Mouse (Mus musculus): ENCODE measurements around the gene Zranb2. TPM values are rescaled to one million over a fixed set of nuclear protein-coding genes. Genes with fewer than 3 reads are reported as not detected.

The Zranb2 gene
- polyA plus RNA-seq, 1 experiment from 2014 or later, result 53.3 TPM

DNA sequence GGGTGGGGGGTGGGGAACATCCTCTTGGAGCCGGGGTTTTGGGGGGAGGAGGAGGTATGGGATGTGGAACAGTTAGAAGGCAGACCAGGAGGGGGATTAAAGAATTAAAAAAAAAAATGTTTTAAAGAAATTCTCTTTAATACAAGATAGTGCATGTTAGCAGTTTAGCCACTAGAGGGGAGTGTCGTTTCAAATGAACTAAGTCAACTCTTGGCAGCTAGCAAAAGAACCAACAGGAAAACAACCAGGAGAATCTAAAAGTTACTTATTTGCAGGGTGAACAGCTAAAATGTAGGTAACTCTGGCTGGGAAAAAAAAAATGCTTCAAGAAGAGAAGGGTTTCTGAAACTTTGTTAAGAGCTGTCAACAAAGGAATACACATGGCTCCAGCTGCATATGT lies 31.2 kb downstream of the Zranb2 start:
- 5% methylated on average over 2 of the region's 2 CpGs for WGBS
- Histone ChIP-seq H3K27me3 (replicated peaks; ENCODE audit: control insufficient read depth, insufficient read depth, low read length) (peaks cover 25% of the 10 kb centered on the region), H3K9me3 (ENCODE audit: control insufficient read depth) (no peaks in the 10 kb centered on the region), H3K27ac (ENCODE audit: low read depth, low read length) (no peak overlapping the region), H3K4me3 (ENCODE audit: low read depth, low read length) (no peak overlapping the region), H3K4me2 (replicated peaks; ENCODE audit: low read depth) (no peak overlapping the region), H3K9ac (ENCODE audit: low read depth, low read length) (no peak overlapping the region), H3K4me1 (replicated peaks; ENCODE audit: control insufficient read depth, insufficient read depth, low read length) (no peaks in the 10 kb centered on the region), H3K36me3 (ENCODE audit: control insufficient read depth, insufficient read depth) (no peaks in the 10 kb centered on the region)
- ATAC-seq, result no peak
- TF ChIP-seq CTCF (IDR thresholded peaks at IDR 0.05; ENCODE audit: low read depth), result peak; percentile 76

DNA sequence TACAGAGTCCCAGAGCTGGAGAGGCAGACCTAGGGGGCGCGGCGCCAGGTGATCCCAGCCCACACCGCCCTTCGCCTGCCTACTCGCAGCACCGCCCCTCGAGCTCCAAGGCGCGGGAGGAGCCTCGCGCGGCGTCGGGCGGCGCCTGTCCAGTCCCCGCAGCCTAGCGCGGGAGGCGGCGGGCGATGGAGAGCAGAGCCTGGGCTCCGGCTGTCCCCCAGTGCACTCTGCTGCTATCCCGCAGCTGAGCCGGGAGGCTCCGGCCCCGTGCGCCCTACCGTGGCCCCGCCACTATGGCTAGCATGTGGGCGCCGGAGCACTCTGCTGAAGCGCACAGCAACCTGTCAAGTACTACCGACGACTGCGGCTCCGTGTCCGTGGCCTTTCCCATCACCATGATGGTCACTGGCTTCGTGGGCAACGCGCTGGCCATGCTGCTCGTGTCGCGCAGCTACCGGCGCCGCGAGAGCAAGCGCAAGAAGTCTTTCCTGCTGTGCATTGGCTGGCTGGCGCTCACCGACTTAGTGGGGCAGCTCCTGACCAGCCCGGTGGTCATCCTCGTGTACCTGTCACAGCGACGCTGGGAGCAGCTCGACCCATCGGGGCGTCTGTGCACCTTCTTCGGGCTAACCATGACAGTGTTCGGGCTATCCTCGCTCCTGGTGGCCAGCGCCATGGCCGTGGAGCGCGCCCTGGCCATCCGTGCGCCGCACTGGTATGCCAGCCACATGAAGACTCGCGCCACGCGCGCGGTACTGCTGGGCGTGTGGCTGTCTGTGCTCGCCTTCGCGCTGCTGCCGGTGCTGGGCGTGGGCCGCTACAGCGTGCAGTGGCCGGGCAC lies 33.0 kb downstream of the Zranb2 start, which contains the start of gene Ptger3:
Gene Ptger3, plus strand, starts transcription at position 168 of the 841 bp plus-strand sequence.
- Histone ChIP-seq H3K27me3 (replicated peaks; ENCODE audit: control insufficient read depth, insufficient read depth, low read length) (peaks cover 25% of the 10 kb centered on the region), H3K9ac (ENCODE audit: low read depth, low read length) (peak within 1 kb of the TSS; percentile 17; the same call in 1 of the 2 replicates), H3K4me3 (ENCODE audit: low read depth, low read length) (peak within 1 kb of the TSS; percentile 44), H3K27ac (ENCODE audit: low read depth, low read length) (no peak within 1 kb of the TSS), H3K4me2 (replicated peaks; ENCODE audit: low read depth) (peak within 1 kb of the TSS; percentile 73), H3K9me3 (ENCODE audit: control insufficient read depth) (no peaks in the 10 kb centered on the region), H3K36me3 (ENCODE audit: control insufficient read depth, insufficient read depth) (no peaks in the 10 kb centered on the region), H3K4me1 (replicated peaks; ENCODE audit: control insufficient read depth, insufficient read depth, low read length) (no peaks in the 10 kb centered on the region)
- TF ChIP-seq CTCF (IDR thresholded peaks at IDR 0.05; ENCODE audit: low read depth), result 0 out of 2 replicates have a peak, but pooled peaks have one; percentile 24
- ATAC-seq, result 0 out of 2 replicates have a peak, but pooled peaks have one; percentile 42
- WGBS, result under 1% methylated on average over 84 of the region's 84 CpGs

DNA sequence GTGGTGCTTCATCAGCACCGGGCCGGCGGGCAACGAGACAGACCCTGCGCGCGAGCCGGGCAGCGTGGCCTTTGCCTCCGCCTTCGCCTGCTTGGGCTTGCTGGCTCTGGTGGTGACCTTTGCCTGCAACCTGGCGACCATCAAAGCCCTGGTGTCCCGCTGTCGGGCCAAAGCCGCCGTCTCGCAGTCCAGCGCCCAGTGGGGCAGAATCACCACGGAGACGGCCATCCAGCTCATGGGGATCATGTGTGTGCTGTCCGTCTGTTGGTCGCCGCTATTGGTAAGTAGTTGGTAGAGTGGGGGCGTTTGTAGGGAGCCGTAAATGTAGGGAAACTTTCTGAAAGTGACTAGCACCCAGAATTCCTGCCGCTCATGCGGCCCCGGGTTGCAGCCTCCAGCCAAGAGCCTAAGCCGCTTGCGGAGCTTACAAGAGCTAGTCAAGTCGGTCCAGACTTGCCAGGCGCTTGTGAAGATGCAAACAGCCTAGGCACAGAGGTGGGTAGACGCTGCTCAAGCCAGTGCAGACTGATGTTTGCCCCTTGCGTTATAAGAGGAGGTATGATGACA lies 33.7 kb downstream of the Zranb2 start:
- no peak for ATAC-seq
- no peak overlapping the region for H3K27ac ChIP-seq (ENCODE audit: low read depth, low read length)
- H3K4me2 ChIP-seq (replicated peaks; ENCODE audit: low read depth), result peak overlapping the region; percentile 73
- 4% methylated on average over 34 of the region's 34 CpGs for WGBS
- H3K36me3 ChIP-seq (ENCODE audit: control insufficient read depth, insufficient read depth), result no peaks in the 10 kb centered on the region
- no peaks in the 10 kb centered on the region for H3K9me3 ChIP-seq (ENCODE audit: control insufficient read depth)
- 0 out of 2 replicates have a peak overlapping the region, but pooled peaks have one; percentile 17 for H3K9ac ChIP-seq (ENCODE audit: low read depth, low read length)
- H3K4me1 ChIP-seq (replicated peaks; ENCODE audit: control insufficient read depth, insufficient read depth, low read length), result no peaks in the 10 kb centered on the region
- peak overlapping the region; percentile 44 for H3K4me3 ChIP-seq (ENCODE audit: low read depth, low read length)
- TF ChIP-seq CTCF (IDR thresholded peaks at IDR 0.05; ENCODE audit: low read depth), result no peak
- peaks cover 25% of the 10 kb centered on the region for H3K27me3 ChIP-seq (replicated peaks; ENCODE audit: control insufficient read depth, insufficient read depth, low read length)

DNA sequence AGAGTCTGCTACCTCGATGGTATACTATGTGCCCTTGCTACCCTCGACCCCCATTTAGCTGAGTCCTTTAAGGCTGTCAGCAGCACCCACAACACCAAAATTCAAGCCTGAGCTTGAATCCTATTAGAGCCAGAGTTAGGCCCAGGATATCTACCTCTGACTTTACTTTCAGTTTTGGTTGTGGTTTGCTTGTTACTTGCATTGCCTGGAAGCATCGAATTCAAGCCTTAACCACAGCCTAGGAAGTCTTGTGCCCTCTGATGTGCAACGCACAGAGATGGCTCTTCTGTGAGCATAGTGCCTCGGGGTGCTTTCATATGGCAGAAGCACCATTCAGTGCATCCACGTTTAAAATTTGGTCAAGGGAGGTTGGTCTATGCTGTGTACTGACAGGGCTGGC lies 38.1 kb downstream of the Zranb2 start:
- Histone ChIP-seq H3K9me3 (ENCODE audit: control insufficient read depth) (no peaks in the 10 kb centered on the region), H3K36me3 (ENCODE audit: control insufficient read depth, insufficient read depth) (no peaks in the 10 kb centered on the region), H3K27me3 (replicated peaks; ENCODE audit: control insufficient read depth, insufficient read depth, low read length) (peaks cover 16% of the 10 kb centered on the region), H3K9ac (ENCODE audit: low read depth, low read length) (no peak overlapping the region), H3K4me1 (replicated peaks; ENCODE audit: control insufficient read depth, insufficient read depth, low read length) (no peaks in the 10 kb centered on the region), H3K4me3 (ENCODE audit: low read depth, low read length) (no peak overlapping the region), H3K4me2 (replicated peaks; ENCODE audit: low read depth) (no peak overlapping the region), H3K27ac (ENCODE audit: low read depth, low read length) (no peak overlapping the region)
- ATAC-seq, result no peak
- TF ChIP-seq CTCF (IDR thresholded peaks at IDR 0.05; ENCODE audit: low read depth), result no peak
- WGBS, result 81% methylated on average over 6 of the region's 6 CpGs

DNA sequence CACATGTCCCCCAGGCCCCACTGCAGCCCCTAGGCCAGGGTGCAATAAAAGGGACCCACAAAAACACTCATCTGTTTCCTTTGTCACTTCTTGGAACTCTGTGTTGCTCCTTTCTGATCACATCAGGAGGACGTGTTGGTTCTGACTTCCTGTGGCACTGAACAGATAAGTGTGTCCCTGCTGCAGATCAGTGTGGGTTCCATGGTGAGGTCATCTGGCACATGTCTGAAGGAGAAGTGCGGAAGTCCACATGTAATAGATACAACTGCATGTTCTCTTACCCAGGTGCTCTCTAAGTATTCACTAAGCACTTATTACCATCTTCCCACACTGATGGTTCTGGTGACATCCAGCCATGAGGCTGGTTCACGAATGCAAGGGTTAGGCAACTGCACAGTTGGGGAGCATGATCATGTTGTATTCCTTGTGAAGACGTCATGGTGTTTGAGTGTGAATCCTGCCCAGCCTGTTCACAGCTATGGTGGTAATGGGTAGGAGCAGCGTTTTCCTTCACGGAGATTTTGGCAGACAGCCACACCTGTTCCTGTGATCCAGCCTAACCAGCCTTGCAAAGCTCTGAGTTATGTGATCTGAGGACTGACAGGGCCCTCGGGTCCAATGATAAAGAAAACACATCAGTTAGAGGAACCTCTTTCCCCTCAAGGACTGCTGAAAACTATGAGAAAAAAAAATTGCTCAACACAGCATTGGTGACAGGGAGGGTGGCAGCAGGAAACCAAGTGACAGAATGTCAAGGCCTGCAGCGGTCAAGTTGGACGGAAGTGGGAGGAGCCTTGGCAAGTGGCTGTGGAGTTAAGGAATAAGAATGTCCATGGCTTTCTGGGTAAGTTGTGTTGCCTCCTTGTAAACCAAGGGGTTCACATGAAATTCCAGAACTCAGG lies 41.7 kb downstream of the Zranb2 start:
- H3K27ac ChIP-seq (ENCODE audit: low read depth, low read length), result no peak overlapping the region
- no peaks in the 10 kb centered on the region for H3K4me1 ChIP-seq (replicated peaks; ENCODE audit: control insufficient read depth, insufficient read depth, low read length)
- no peaks in the 10 kb centered on the region for H3K27me3 ChIP-seq (replicated peaks; ENCODE audit: control insufficient read depth, insufficient read depth, low read length)
- no peak for ATAC-seq
- TF ChIP-seq CTCF (IDR thresholded peaks at IDR 0.05; ENCODE audit: low read depth), result no peak
- H3K9ac ChIP-seq (ENCODE audit: low read depth, low read length), result no peak overlapping the region
- no peak overlapping the region for H3K4me2 ChIP-seq (replicated peaks; ENCODE audit: low read depth)
- no peaks in the 10 kb centered on the region for H3K9me3 ChIP-seq (ENCODE audit: control insufficient read depth)
- H3K4me3 ChIP-seq (ENCODE audit: low read depth, low read length), result no peak overlapping the region
- no peaks in the 10 kb centered on the region for H3K36me3 ChIP-seq (ENCODE audit: control insufficient read depth, insufficient read depth)
- 73% methylated on average over 9 of the region's 9 CpGs for WGBS

DNA sequence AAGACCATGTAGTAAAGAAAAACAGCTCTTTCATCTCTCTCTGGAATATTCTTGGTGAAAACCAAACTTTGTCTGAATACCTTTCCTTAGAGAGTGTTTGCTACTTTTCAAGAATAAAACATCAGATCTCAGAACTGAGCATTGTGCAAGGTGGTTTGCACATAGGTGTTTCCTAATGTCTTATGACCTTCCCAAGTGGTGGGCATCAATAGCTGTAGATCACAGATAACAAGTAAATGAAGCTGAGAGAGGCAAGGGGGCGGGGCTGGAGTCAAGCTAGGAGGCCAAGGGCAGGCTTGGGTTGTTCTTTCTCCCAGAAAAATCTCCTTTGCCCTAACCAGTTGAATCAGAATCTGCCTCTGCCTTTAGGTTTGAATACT lies 42.4 kb downstream of the Zranb2 start:
- H3K4me1 ChIP-seq (replicated peaks; ENCODE audit: control insufficient read depth, insufficient read depth, low read length), result no peaks in the 10 kb centered on the region
- 74% methylated on average over 1 of the region's 1 CpGs for WGBS
- no peak overlapping the region for H3K27ac ChIP-seq (ENCODE audit: low read depth, low read length)
- TF ChIP-seq CTCF (IDR thresholded peaks at IDR 0.05; ENCODE audit: low read depth), result no peak
- ATAC-seq, result no peak
- no peaks in the 10 kb centered on the region for H3K36me3 ChIP-seq (ENCODE audit: control insufficient read depth, insufficient read depth)
- H3K9me3 ChIP-seq (ENCODE audit: control insufficient read depth), result no peaks in the 10 kb centered on the region
- H3K4me3 ChIP-seq (ENCODE audit: low read depth, low read length), result no peak overlapping the region
- H3K4me2 ChIP-seq (replicated peaks; ENCODE audit: low read depth), result no peak overlapping the region
- H3K9ac ChIP-seq (ENCODE audit: low read depth, low read length), result no peak overlapping the region
- no peaks in the 10 kb centered on the region for H3K27me3 ChIP-seq (replicated peaks; ENCODE audit: control insufficient read depth, insufficient read depth, low read length)
